Comparison of ENCODE assay signal across 8 mouse cellular contexts in the genomic region with DNA sequence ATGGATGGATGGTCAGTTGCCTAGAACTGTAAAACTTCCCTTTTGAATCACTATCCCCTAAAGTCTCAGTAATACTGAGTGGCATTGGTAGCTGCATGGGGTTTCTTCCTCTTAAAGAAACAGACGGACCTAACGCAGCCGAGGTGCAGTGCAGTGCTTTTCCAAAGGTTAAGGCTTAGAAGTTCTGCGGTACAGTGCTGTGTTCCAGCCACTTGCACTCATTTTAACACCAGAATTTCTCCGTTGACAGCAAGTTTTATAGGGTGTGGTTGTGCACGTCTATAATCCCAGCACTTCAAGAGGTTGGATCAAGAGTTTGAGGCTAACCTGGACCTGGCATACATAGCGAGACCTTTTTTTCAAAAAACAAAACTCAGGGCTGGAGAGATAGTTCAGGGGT. TPM values are rescaled to one million over a fixed set of nuclear protein-coding genes. Genes with fewer than 3 reads are reported as not detected.
DNase-seq lines count a peak whose midpoint lies in the region; ATAC-seq and TF ChIP-seq lines count a peak whose summit lies in the region.
"Had no signal": no experiment of that assay in that cellular context is flagged by ENCODE, and none has a peak within 500 bp of the region (broad histone marks: within the 10 kb centered on the region; RNA-seq: fewer than 3 reads in every experiment).

No protein-coding gene starts in this region.

- 21% methylated on average over 7 of the region's 7 CpGs for WGBS in spleen, adult 2 months
- 50% methylated on average over 7 of the region's 7 CpGs for WGBS in forebrain, embryonic 13.5 days
- 39% methylated on average over 7 of the region's 7 CpGs for WGBS in liver, embryonic 11.5 days

- H3K4me1 ChIP-seq in spleen, adult 2 months (ENCODE audit: control insufficient read depth, insufficient read depth, insufficient read length) = peaks cover 28% of the 10 kb centered on the region
- peaks cover 38% of the 10 kb centered on the region for H3K4me1 ChIP-seq in forebrain, embryonic 13.5 days
- peaks cover 57% of the 10 kb centered on the region for H3K4me1 ChIP-seq in liver, embryonic 11.5 days (replicated peaks; ENCODE audit: control insufficient read depth, insufficient read depth, low read length)

- H3K27ac ChIP-seq in spleen, adult 2 months (ENCODE audit: insufficient read depth, low read length) = 0 out of 2 replicates have a peak overlapping the region, but pooled peaks have one; percentile 35
- H3K27ac ChIP-seq in forebrain, embryonic 13.5 days = no peak overlapping the region
- H3K27ac ChIP-seq in liver, embryonic 11.5 days (ENCODE audit: low read depth, low read length) = 0 out of 2 replicates have a peak overlapping the region, but pooled peaks have one; percentile 53

- no peak for TF ChIP-seq POLR2A in spleen, adult 2 months (IDR thresholded peaks at IDR 0.05; ENCODE audit: low read depth, low read length)

- H3K36me3 ChIP-seq in spleen, adult 2 months (ENCODE audit: control insufficient read depth, insufficient read depth, low read length) = no peaks in the 10 kb centered on the region
- no peaks in the 10 kb centered on the region for H3K36me3 ChIP-seq in forebrain, embryonic 13.5 days (ENCODE audit: poor library complexity, severe bottlenecking)
- H3K36me3 ChIP-seq in liver, embryonic 11.5 days (ENCODE audit: control insufficient read depth, insufficient read depth, low read length) = no peaks in the 10 kb centered on the region

- no peak for TF ChIP-seq CTCF in spleen, adult 2 months (IDR thresholded peaks at IDR 0.05; ENCODE audit: extremely low read depth, insufficient read depth, insufficient read length, insufficient replicate concordance)

- peak overlapping the region; percentile 99; the same call in 1 of the 2 replicates for H3K9ac ChIP-seq in forebrain, embryonic 13.5 days
- peak overlapping the region; percentile 99 for H3K9ac ChIP-seq in liver, embryonic 11.5 days (ENCODE audit: low read depth, low read length)

- no peaks in the 10 kb centered on the region for H3K9me3 ChIP-seq in forebrain, embryonic 13.5 days (replicated peaks)
- H3K9me3 ChIP-seq in liver, embryonic 11.5 days (ENCODE audit: control insufficient read depth, low read length) = no peaks in the 10 kb centered on the region

- DNase-seq in spleen, adult 2 months (ENCODE audit: low read depth in 1 of 2, low spot score in 2 of 2) = no peak
- DNase-seq in spleen, adult 12 weeks (ENCODE audit: low spot score) = no peak
- no peak for DNase-seq in liver, embryonic 11.5 days (ENCODE audit: low spot score)
- DNase-seq in right cerebral cortex, adult 2 months (ENCODE audit: low spot score in 2 of 2) = no peak
- DNase-seq in cerebellum, adult 9-10 months = no peak
- no peak for DNase-seq in layer of hippocampus, adult 11-12 months (ENCODE audit: low spot score)

- no peaks in the 10 kb centered on the region for H3K27me3 ChIP-seq in spleen, adult 2 months (ENCODE audit: control insufficient read depth, insufficient read depth, low read length)
- no peaks in the 10 kb centered on the region for H3K27me3 ChIP-seq in forebrain, embryonic 13.5 days
- no peaks in the 10 kb centered on the region for H3K27me3 ChIP-seq in liver, embryonic 11.5 days (replicated peaks; ENCODE audit: control insufficient read depth, insufficient read depth, low read length)

- H3K4me3 ChIP-seq in spleen, adult 2 months (ENCODE audit: extremely low read depth, insufficient read depth, insufficient read length) = peak overlapping the region; percentile 29
- H3K4me3 ChIP-seq in forebrain, embryonic 13.5 days = peak overlapping the region; percentile 88
- peak overlapping the region; percentile 91 for H3K4me3 ChIP-seq in liver, embryonic 11.5 days (ENCODE audit: low read depth, low read length)

- ATAC-seq in forebrain, embryonic 13.5 days = no peak
- no peak for ATAC-seq in liver, embryonic 11.5 days (replicated peaks; ENCODE audit: low FRiP score)

- peak overlapping the region; percentile 84 for H3K4me2 ChIP-seq in forebrain, embryonic 13.5 days
- peak overlapping the region; percentile 82 for H3K4me2 ChIP-seq in liver, embryonic 11.5 days

RNA-seq across cellular contexts. Expression of gene Zbtb1, which starts 2.0 kb away (rescaled TPM):
- 2.1 and 2.5 TPM in 2 replicates for polyA plus RNA-seq in spleen, adult 2 months (2012; rRNA removed)
- polyA plus RNA-seq in forebrain, embryonic 13.5 days (2015; fragmentation: Nextera tagmentation; extraction: Ambion mirVana) = 5.5 and 5.6 TPM in 2 replicates
- polyA plus RNA-seq in liver, embryonic 11.5 days (2014; fragmentation: Nextera tagmentation; extraction: Ambion mirVana) = 9.4 and 11.1 TPM in 2 replicates

RNA-seq across cellular contexts. Expression of gene Zbtb25, which starts 2.6 kb away (rescaled TPM):
- 6.9 and 7.5 TPM in 2 replicates for polyA plus RNA-seq in spleen, adult 2 months (2012; rRNA removed)
- 18.4 and 18.5 TPM in 2 replicates for polyA plus RNA-seq in forebrain, embryonic 13.5 days (2015; fragmentation: Nextera tagmentation; extraction: Ambion mirVana)
- polyA plus RNA-seq in liver, embryonic 11.5 days (2014; fragmentation: Nextera tagmentation; extraction: Ambion mirVana) = 14.3 and 16.6 TPM in 2 replicates

RNA-seq across cellular contexts. Expression of gene Hspa2, which starts 31.9 kb away (rescaled TPM):
- polyA plus RNA-seq in spleen, adult 2 months (2012; rRNA removed) = 3.8 and 6.0 TPM in 2 replicates
- polyA plus RNA-seq in forebrain, embryonic 13.5 days (2015; fragmentation: Nextera tagmentation; extraction: Ambion mirVana) = 4.9 and 5.2 TPM in 2 replicates
- polyA plus RNA-seq in liver, embryonic 11.5 days (2014; fragmentation: Nextera tagmentation; extraction: Ambion mirVana) = 4.2 and 5.4 TPM in 2 replicates

RNA-seq across cellular contexts. Expression of gene Ppp1r36, which starts 45.3 kb away (rescaled TPM):
- not detected in 2 replicates for polyA plus RNA-seq in spleen, adult 2 months (2012; rRNA removed)
- 0.71 and 1.2 TPM in 2 replicates for polyA plus RNA-seq in forebrain, embryonic 13.5 days (2015; fragmentation: Nextera tagmentation; extraction: Ambion mirVana)
- 0.51 TPM in 2 replicates for polyA plus RNA-seq in liver, embryonic 11.5 days (2014; fragmentation: Nextera tagmentation; extraction: Ambion mirVana)
- polyA plus RNA-seq: large intestine, adult 2 months had no signal

RNA-seq across cellular contexts. Expression of gene Akap5, which starts 47.4 kb away (rescaled TPM):
- 0.22 and 0.29 TPM in 2 replicates for polyA plus RNA-seq in spleen, adult 2 months (2012; rRNA removed)
- polyA plus RNA-seq in forebrain, embryonic 13.5 days (2015; fragmentation: Nextera tagmentation; extraction: Ambion mirVana) = 4.5 and 5.3 TPM in 2 replicates
- polyA plus RNA-seq in liver, embryonic 11.5 days (2014; fragmentation: Nextera tagmentation; extraction: Ambion mirVana) = 2.4 and 2.8 TPM in 2 replicates

Comparison
In these comparisons a context has a peak if more than half of its experiments do, and no peak if none do; other contexts are left out.
1. H3K4me3 ChIP-seq: peak in every context shown above with its lines; median percentile 91 in liver, embryonic 11.5 days; 88 in forebrain, embryonic 13.5 days; 29 in spleen, adult 2 months.